In the genomic region with DNA sequence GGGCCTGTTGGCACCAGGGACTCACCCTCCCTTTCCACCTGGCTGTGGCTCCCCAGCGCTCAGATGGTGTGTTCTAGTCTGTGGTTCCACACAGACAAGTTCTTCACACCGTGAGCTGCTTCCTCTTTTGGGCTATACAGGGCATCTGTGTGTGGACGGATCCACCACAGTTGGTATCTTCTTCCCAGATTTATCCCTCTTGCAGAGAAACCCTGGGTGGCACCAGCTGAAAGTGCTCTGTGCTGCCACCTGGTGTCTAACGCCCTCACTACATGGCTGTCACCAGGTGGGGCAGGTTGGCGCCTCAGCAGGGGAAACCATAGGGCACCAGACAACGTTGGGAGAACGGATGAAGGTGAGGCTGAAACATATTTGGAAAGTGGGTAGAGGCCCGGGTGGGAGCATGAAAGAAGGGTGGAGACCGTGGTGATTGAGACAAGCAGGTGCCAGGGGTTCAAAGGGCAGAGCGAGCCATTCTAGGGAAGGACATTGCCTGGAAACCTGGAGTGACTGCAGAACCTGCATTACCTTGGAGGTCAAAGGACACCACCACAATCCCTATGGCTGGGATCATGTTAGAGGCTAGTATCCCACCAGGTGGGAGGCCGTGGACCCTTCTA, we compare ENCODE assay signal across 8 mouse cellular contexts. TPM values are rescaled to one million over a fixed set of nuclear protein-coding genes. Genes with fewer than 3 reads are reported as not detected.
DNase-seq lines count a peak whose midpoint lies in the region; ATAC-seq and TF ChIP-seq lines count a peak whose summit lies in the region.

No protein-coding gene starts in this region.

- peak; percentile 61 for DNase-seq in A20 (ENCODE audit: low read depth, low spot score)
- DNase-seq in adrenal gland, adult 18-20 months (ENCODE audit: low spot score in 2 of 2) = peak; percentile 85 to 88
- peak; percentile 81 for DNase-seq in embryo, embryonic 10.5 days (ENCODE audit: low spot score)
- peak; percentile 65 to 76 for DNase-seq in gastrocnemius, postnatal 36 days
- peak; percentile 68 for DNase-seq in liver, adult 2 months (ENCODE audit: extremely low read depth, low read depth, low spot score)
- peak; percentile 93 for DNase-seq in testis, postnatal 10 days (ENCODE audit: low spot score)

- no peak overlapping the region for H3K4me3 ChIP-seq in kidney, embryonic 16.5 days (ENCODE audit: low read length)
- no peak overlapping the region for H3K4me3 ChIP-seq in liver, adult 2 months (ENCODE audit: insufficient read depth, low read depth, low read length)

- H3K27me3 ChIP-seq in kidney, embryonic 16.5 days (ENCODE audit: insufficient read depth, low read length) = no peaks in the 10 kb centered on the region
- H3K27me3 ChIP-seq in liver, adult 2 months (ENCODE audit: control insufficient read depth, insufficient read depth, low read length) = no peaks in the 10 kb centered on the region

- TF ChIP-seq CTCF in liver, adult 2 months (IDR thresholded peaks at IDR 0.05; ENCODE audit: low read depth, low read length) = peak; percentile 98

- peak overlapping the region; percentile 19; the same call in 1 of the 2 replicates for H3K4me2 ChIP-seq in kidney, embryonic 16.5 days (replicated peaks; ENCODE audit: low read depth, low read length)

- peaks cover 33% of the 10 kb centered on the region for H3K4me1 ChIP-seq in kidney, embryonic 16.5 days (ENCODE audit: insufficient read depth, low read length)
- peaks cover 17% of the 10 kb centered on the region for H3K4me1 ChIP-seq in liver, adult 2 months (ENCODE audit: control insufficient read depth, insufficient read depth, low read length)

- H3K36me3 ChIP-seq in kidney, embryonic 16.5 days (ENCODE audit: insufficient read depth, low read length) = no peaks in the 10 kb centered on the region
- no peaks in the 10 kb centered on the region for H3K36me3 ChIP-seq in liver, adult 2 months (ENCODE audit: control insufficient read depth, insufficient read depth, low read length)

- 0 out of 2 replicates have a peak overlapping the region, but pooled peaks have one; percentile 27 for H3K9ac ChIP-seq in kidney, embryonic 16.5 days (replicated peaks; ENCODE audit: low read length)
- H3K9ac ChIP-seq in liver, adult 2 months (ENCODE audit: low read depth, low read length) = peak overlapping the region; percentile 40

- H3K79me2 ChIP-seq in liver, adult 2 months (ENCODE audit: control insufficient read depth, insufficient read depth, low read length) = no peaks in the 10 kb centered on the region

- TF ChIP-seq POLR2A in liver, adult 2 months (IDR thresholded peaks at IDR 0.05; ENCODE audit: extremely low read depth, insufficient read depth, low read length) = no peak

- peak overlapping the region; percentile 83 for H3K27ac ChIP-seq in kidney, embryonic 16.5 days (ENCODE audit: low read length)
- peak overlapping the region; percentile 75 for H3K27ac ChIP-seq in liver, adult 2 months (replicated peaks; ENCODE audit: insufficient read depth, low read depth, low read length)

- WGBS in kidney, embryonic 16.5 days = 24% methylated on average over 11 of the region's 11 CpGs
- WGBS in liver, adult 2 months = 12% methylated on average over 11 of the region's 11 CpGs

- H3K9me3 ChIP-seq in kidney, embryonic 16.5 days (ENCODE audit: low read length) = no peaks in the 10 kb centered on the region

- ATAC-seq in kidney, embryonic 16.5 days (ENCODE audit: low FRiP score, low TSS enrichment) = peak; percentile 68
- peak; percentile 81 for ATAC-seq in neutrophil, adult 5-6 weeks (ENCODE audit: extremely low read depth, insufficient number of reproducible peaks, low FRiP score, poor library complexity, severe bottlenecking)

- intact Hi-C loops in gastrocnemius, postnatal 36 days (cut with DNase I) = loop anchor here (2.0 to 5.0 kb wide), 3 partner anchors 62 to 167 kb away; partner anchors contain the start of gene Spata20

RNA-seq across cellular contexts. Expression of gene Abcc3, which starts 12.0 kb away (rescaled TPM):
- total RNA-seq in adrenal gland, adult 18-20 months (2021) = 1 to 10 TPM; 3.7 to 6.5 TPM
- total RNA-seq in gastrocnemius, postnatal 36 days (2021) = under 1 TPM; 0.47 to 0.48 TPM
- polyA plus RNA-seq in kidney, embryonic 16.5 days (2015; fragmentation: Nextera tagmentation; extraction: Ambion mirVana) = 5.0 and 7.0 TPM in 2 replicates
- total RNA-seq in liver, adult 2 months (2014; rRNA removed) = 180 and 280 TPM in 2 replicates
- polyA plus RNA-seq in liver, adult 2 months (2012; rRNA removed) = 251 and 292 TPM in 2 replicates
- 0.86 and 1.2 TPM in 2 replicates for total RNA-seq in neutrophil, adult 5-6 weeks (2017)

Comparison
In these comparisons a context has a peak if more than half of its experiments do, and no peak if none do; other contexts are left out.
1. RNA of gene Abcc3, which starts 12.0 kb away (total RNA-seq): 180 to 280 TPM in liver, adult 2 months; 3.7 to 6.5 TPM in adrenal gland, adult 18-20 months, 0.86 to 1.2 TPM in neutrophil, adult 5-6 weeks and 0.47 to 0.48 TPM in gastrocnemius, postnatal 36 days; every median in the first group is over 10 times any median in the second.
2. Peak in every context shown above with its lines, with median percentiles within 50 percentile points of each other: DNase-seq.